In the genomic region with DNA sequence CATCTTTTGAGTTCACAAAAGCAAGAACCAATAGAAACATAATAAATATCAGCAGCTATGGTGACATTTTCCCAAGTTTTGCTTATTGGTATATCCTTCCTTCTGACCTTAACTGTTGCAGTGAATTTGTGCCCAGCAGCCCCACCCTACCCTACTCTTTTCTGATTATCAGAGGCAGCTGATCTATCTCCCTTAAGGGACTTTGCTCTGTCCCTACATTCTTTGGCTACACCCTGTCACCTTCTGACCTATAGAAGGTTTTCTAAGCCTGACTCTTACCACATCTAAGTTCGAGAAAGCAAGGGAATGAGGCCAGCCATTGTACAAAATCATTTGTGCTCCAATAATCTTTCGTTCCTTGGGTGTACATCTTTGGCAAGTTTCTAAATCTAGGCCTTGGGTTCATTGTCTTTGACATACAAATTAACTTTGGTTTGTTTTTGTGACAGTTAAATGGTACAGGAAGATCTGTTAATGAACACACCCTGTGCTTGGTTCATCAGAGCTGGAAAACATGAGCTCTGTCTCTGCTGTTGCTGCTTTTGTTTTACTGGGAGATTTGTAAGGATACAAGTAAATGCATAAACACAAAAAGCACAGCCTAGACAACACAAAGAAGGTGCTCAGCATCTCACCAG, we compare ENCODE assay signal across 18 mouse cellular contexts.
DNase-seq lines count a peak whose midpoint lies in the region; ATAC-seq and TF ChIP-seq lines count a peak whose summit lies in the region.
"Had no signal": no experiment of that assay in that cellular context is flagged by ENCODE, and none has a peak within 500 bp of the region (broad histone marks: within the 10 kb centered on the region; RNA-seq: fewer than 3 reads in every experiment).

No protein-coding gene starts in this region.

- WGBS in intestine, embryonic 16.5 days = 71% methylated on average over 2 of the region's 2 CpGs
- 41% methylated on average over 2 of the region's 2 CpGs for WGBS in cerebellum, adult 2 months
- WGBS in hindbrain, embryonic 14.5 days = 38% methylated on average over 2 of the region's 2 CpGs

- no peak for TF ChIP-seq CTCF in cerebellum, adult 2 months (IDR thresholded peaks at IDR 0.05; ENCODE audit: borderline replicate concordance, insufficient read depth, low read depth, low read length)

- intact Hi-C loops in left cerebral cortex, postnatal 10 days (cut with DNase I) = no loop called here

- DNase-seq in ES-CJ7 (ENCODE audit: low read depth, low spot score) (peak; percentile 24), R1 (ENCODE audit: low read depth, low spot score) (peak; percentile 72)
- no peak for DNase-seq in cerebellum, adult 2 months
- no peak for DNase-seq in ovary, postnatal 10 days (ENCODE audit: low spot score)
- DNase-seq in hindbrain, embryonic 14.5 days (ENCODE audit: low spot score) = no peak
- DNase-seq in left cerebral cortex, postnatal 10 days (ENCODE audit: extremely low spot score in 1 of 2, low spot score in 2 of 2) = no peak
- DNase-seq: cerebellum, postnatal 25 days; left cerebral cortex, postnatal 4 days; lung, adult 18-20 months; right cerebral cortex, postnatal 25 days; thymus, postnatal 36 days had no signal

- no peaks in the 10 kb centered on the region for H3K36me3 ChIP-seq in intestine, embryonic 16.5 days (ENCODE audit: control insufficient read depth, insufficient read depth, low read length)
- no peaks in the 10 kb centered on the region for H3K36me3 ChIP-seq in hindbrain, embryonic 14.5 days (replicated peaks; ENCODE audit: control insufficient read depth, insufficient read depth)
- H3K36me3 ChIP-seq: midbrain, embryonic 10.5 days had no signal

- TF ChIP-seq POLR2A in cerebellum, adult 2 months (IDR thresholded peaks at IDR 0.05; ENCODE audit: borderline replicate concordance, insufficient read depth, low read length) = no peak

- no peak overlapping the region for H3K9ac ChIP-seq in intestine, embryonic 16.5 days (ENCODE audit: low read depth, low read length)
- no peak overlapping the region for H3K9ac ChIP-seq in hindbrain, embryonic 14.5 days

- H3K4me2 ChIP-seq in intestine, embryonic 16.5 days (ENCODE audit: low read depth, low read length) = no peak overlapping the region
- no peak overlapping the region for H3K4me2 ChIP-seq in hindbrain, embryonic 14.5 days (replicated peaks)
- H3K4me2 ChIP-seq: heart, embryonic 11.5 days had no signal

- H3K4me1 ChIP-seq in intestine, embryonic 16.5 days (ENCODE audit: control insufficient read depth, insufficient read depth, low read length) = peaks cover 5% of the 10 kb centered on the region; the same call in 1 of the 2 replicates
- H3K4me1 ChIP-seq in cerebellum, adult 2 months (ENCODE audit: control insufficient read depth, insufficient read depth, low read length) = peaks cover 4% of the 10 kb centered on the region; the same call in 1 of the 2 replicates
- H3K4me1 ChIP-seq in hindbrain, embryonic 14.5 days (replicated peaks; ENCODE audit: control insufficient read depth, insufficient read depth, low read length) = no peaks in the 10 kb centered on the region
- H3K4me1 ChIP-seq: midbrain, embryonic 10.5 days had no signal

- no peak overlapping the region for H3K4me3 ChIP-seq in intestine, embryonic 16.5 days (ENCODE audit: low read length)
- no peak overlapping the region for H3K4me3 ChIP-seq in cerebellum, adult 2 months (replicated peaks; ENCODE audit: insufficient read depth, low read depth, low read length)
- H3K4me3 ChIP-seq in hindbrain, embryonic 14.5 days (replicated peaks; ENCODE audit: low read length) = no peak overlapping the region
- H3K4me3 ChIP-seq: layer of hippocampus, adult 2 months; midbrain, embryonic 10.5 days had no signal

- no peaks in the 10 kb centered on the region for H3K9me3 ChIP-seq in intestine, embryonic 16.5 days (ENCODE audit: control insufficient read depth, low read length)
- H3K9me3 ChIP-seq in hindbrain, embryonic 14.5 days (ENCODE audit: control insufficient read depth, low read length) = no peaks in the 10 kb centered on the region
- H3K9me3 ChIP-seq: midbrain, embryonic 10.5 days had no signal

- no peak overlapping the region for H3K27ac ChIP-seq in intestine, embryonic 16.5 days (ENCODE audit: low read length)
- no peak overlapping the region for H3K27ac ChIP-seq in cerebellum, adult 2 months (ENCODE audit: insufficient read depth, low read length)
- H3K27ac ChIP-seq in hindbrain, embryonic 14.5 days = no peak overlapping the region
- H3K27ac ChIP-seq: kidney, postnatal 0 days; layer of hippocampus, adult 2 months; midbrain, embryonic 10.5 days had no signal

- H3K27me3 ChIP-seq in intestine, embryonic 16.5 days (replicated peaks; ENCODE audit: control insufficient read depth, insufficient read depth, low read length) = no peaks in the 10 kb centered on the region
- H3K27me3 ChIP-seq in cerebellum, adult 2 months (ENCODE audit: control insufficient read depth, insufficient read depth, low read length) = no peaks in the 10 kb centered on the region
- no peaks in the 10 kb centered on the region for H3K27me3 ChIP-seq in hindbrain, embryonic 14.5 days (ENCODE audit: control insufficient read depth, insufficient read depth, low read length)

- peak; percentile 77 for ATAC-seq in intestine, embryonic 16.5 days
- 0 out of 2 replicates have a peak, but pooled peaks have one; percentile 22 for ATAC-seq in megakaryocyte progenitor cell, adult 5-6 weeks (replicated peaks; ENCODE audit: poor library complexity)
- no peak for ATAC-seq in hindbrain, embryonic 14.5 days (ENCODE audit: low FRiP score)
- ATAC-seq: forebrain, embryonic 16.5 days had no signal

Comparison
In these comparisons a context has a peak if more than half of its experiments do, and no peak if none do; other contexts are left out.
1. DNase-seq: peak in ES-CJ7 (single experiment) and R1 (single experiment); none in cerebellum, adult 2 months (0 of 2), ovary, postnatal 10 days (single experiment), hindbrain, embryonic 14.5 days (single experiment) and left cerebral cortex, postnatal 10 days (0 of 2).